Mouse (Mus musculus) heart, adult 2 months (tissue): ENCODE measurements at regions not wholly inside any gene's neighbourhood (a gene's known extent, or its start where the extent isn't known, plus 50 kb on each side); places are given as distances from the start of the nearest gene placed in this dataset.
"Not testable (repeated sequence)": the region's sequence is repeated elsewhere in the genome, so short reads cannot be mapped to it uniquely, and the experiment has no call there.

Source experiments
- DNase-seq, 2 experiments: peaks; one replicate each; pipeline ENCODE4 v3.0.0; 2021
- H3K27ac ChIP-seq: fragments of 200-600 bp; 2 replicates; pipeline ENCODE4 v1.8.1; 2022
- H3K27me3 ChIP-seq: fragments of 200-500 bp; 2 replicates; pipeline ENCODE4 v1.6.1; 2012; ENCODE audit warnings: mild to moderate bottlenecking, low read length, inconsistent platforms, mixed read lengths; ENCODE audit not compliant: control insufficient read depth, insufficient read depth
- H3K36me3 ChIP-seq: fragments of 200-500 bp; 2 replicates; pipeline ENCODE4 v1.6.1; 2012; ENCODE audit warnings: low read length, inconsistent platforms; ENCODE audit not compliant: control insufficient read depth, insufficient read depth
- H3K4me1 ChIP-seq: fragments of 200-500 bp; 2 replicates; pipeline ENCODE4 v1.6.1; 2011; ENCODE audit warnings: low read length; ENCODE audit not compliant: control insufficient read depth, insufficient read depth
- H3K4me3 ChIP-seq: fragments of 200-600 bp; 2 replicates; pipeline ENCODE4 v1.8.1; 2022
- H3K79me2 ChIP-seq: fragments of 200-500 bp; replicated peaks from 2 replicates; pipeline ENCODE4 v1.6.1; 2012; ENCODE audit warnings: mild to moderate bottlenecking, inconsistent platforms, low read length, moderate library complexity, mixed read lengths; ENCODE audit not compliant: control insufficient read depth, insufficient read depth
- H3K9ac ChIP-seq: fragments of 200-500 bp; 2 replicates; pipeline ENCODE4 v1.6.1; 2012; ENCODE audit warnings: low read depth, mild to moderate bottlenecking, control low read depth, inconsistent platforms, low read length, mixed read lengths
- CTCF ChIP-seq: fragments of 200-600 bp; IDR thresholded peaks from 2 replicates; pipeline ENCODE4 v1.8.1; 2022; ENCODE audit warnings: antibody characterized with exemption, mild to moderate bottlenecking, moderate library complexity
- EP300 ChIP-seq: fragments of 200-500 bp; IDR thresholded peaks from 2 replicates; pipeline ENCODE4 v1.6.1; 2011; ENCODE audit warnings: low read depth, low read length, control low read depth; ENCODE audit not compliant: insufficient read depth
- POLR2A ChIP-seq: fragments of 200-500 bp; IDR thresholded peaks from 2 replicates; pipeline ENCODE4 v1.6.1; 2011; ENCODE audit warnings: mild to moderate bottlenecking, low read depth, low read length, control low read depth; ENCODE audit not compliant: insufficient read depth
- WGBS: fragments of 180-500 bp; shearing (Covaris S2); methylation state at CpG from one replicate; pipeline ENCODE4 v1.1.7; 2018; 5-methylcytosine and 5-hydroxymethylcytosine counted together
- intact Hi-C: fragments of 180-260 bp; cut with DNase I; formaldehyde crosslinking; loops from one replicate; pipeline ENCODE4 v1.15.1; 2025

DNA sequence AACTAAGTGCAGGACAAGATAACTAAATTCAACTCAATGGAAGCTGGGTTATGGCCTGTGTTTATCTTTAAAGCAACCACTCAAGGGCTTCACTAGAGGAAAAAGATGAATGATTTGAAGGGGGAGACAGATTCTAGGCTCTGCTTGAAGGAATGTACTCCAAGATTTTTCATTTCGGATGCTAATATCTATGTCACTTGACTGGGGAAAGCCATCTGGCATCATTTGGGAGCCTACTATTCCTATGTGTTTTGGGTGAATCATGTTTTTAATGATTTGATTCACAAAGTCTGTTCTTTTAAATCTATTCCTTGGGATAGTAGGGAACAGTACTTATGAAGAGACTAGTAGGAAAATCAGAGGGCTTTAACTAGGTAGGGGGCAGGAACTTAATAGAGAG, 766.2 kb upstream of the Grm7 start:
- DNase-seq, result no peak
- TF ChIP-seq EP300 (no peak), POLR2A (no peak), CTCF (no peak)
- no peaks in the 10 kb centered on the region for H3K79me2 ChIP-seq
- no peaks in the 10 kb centered on the region for H3K36me3 ChIP-seq
- no peak overlapping the region for H3K27ac ChIP-seq
- H3K9ac ChIP-seq, result no peak overlapping the region
- 83% methylated on average over 1 of the region's 1 CpGs for WGBS
- H3K27me3 ChIP-seq, result no peaks in the 10 kb centered on the region
- H3K4me3 ChIP-seq, result no peak overlapping the region
- H3K4me1 ChIP-seq, result no peaks in the 10 kb centered on the region
- intact Hi-C loops, result no loop called here

DNA sequence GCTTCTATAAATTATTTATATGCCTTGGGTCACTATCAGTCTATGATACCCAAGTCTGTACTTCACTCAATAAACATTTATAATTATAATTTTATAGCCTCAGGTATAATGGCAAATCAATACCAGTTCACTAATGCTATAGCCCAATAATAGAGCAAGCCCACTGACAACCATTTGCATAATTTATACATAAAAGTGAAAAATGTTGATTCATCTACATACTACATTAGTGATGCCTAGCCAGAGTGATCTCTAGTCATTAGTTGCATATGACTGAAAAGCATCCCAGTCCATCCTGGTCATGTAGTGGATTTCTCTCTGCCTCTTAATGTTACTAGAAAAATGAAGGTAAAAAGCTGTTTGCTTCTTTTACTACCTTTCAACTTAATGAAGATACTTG, 721.6 kb upstream of the Grm7 start:
- no peak for DNase-seq
- Histone ChIP-seq H3K27ac (no peak overlapping the region), H3K27me3 (no peaks in the 10 kb centered on the region), H3K36me3 (no peaks in the 10 kb centered on the region), H3K9ac (no peak overlapping the region), H3K4me1 (no peaks in the 10 kb centered on the region), H3K4me3 (no peak overlapping the region), H3K79me2 (no peaks in the 10 kb centered on the region)
- TF ChIP-seq CTCF (no peak), EP300 (no peak), POLR2A (no peak)
- intact Hi-C loops, result no loop called here

DNA sequence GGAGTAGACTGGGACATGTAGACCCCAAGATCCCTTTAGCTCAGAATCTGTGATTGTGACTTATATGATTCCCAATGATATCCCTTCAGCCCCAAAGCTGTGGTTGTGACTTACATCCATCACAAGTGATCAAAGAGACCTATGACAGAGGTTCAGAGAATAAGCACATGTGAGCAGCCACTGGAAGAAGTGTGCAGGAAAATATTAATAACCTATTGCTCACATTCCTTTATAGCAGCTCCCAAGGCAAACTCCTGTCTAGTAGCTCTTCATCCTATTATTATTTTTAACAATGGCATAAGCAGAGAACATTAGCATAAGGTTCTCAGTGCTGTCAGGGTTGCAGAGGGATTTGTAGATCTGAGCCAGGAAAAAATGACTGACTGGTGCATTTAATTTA, 696.9 kb upstream of the Grm7 start:
- Histone ChIP-seq H3K4me3 (no peak overlapping the region), H3K79me2 (no peaks in the 10 kb centered on the region), H3K36me3 (no peaks in the 10 kb centered on the region), H3K27me3 (no peaks in the 10 kb centered on the region), H3K9ac (no peak overlapping the region), H3K27ac (no peak overlapping the region), H3K4me1 (no peaks in the 10 kb centered on the region)
- intact Hi-C loops, result no loop called here
- TF ChIP-seq CTCF, result no peak
- TF ChIP-seq EP300, result no peak
- no peak for TF ChIP-seq POLR2A
- no peak for DNase-seq

DNA sequence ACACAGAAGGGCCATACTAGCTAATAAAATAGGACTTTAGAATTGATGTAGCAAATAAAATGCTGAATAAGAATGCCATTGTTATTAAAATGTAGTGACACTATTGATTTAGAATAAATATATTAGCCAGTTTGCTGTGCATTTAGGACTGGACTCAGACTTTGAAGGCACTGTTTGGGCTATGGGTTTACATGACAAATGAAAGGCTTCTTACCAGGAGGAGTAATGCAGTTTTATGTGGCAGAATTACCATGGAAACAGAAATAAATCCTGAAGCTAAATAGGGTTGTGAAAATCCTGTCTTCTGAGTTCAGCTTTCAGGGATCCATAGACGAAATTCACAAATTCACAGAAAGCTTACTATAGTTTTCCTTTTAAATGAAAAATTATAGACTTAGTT, 696.5 kb upstream of the Grm7 start:
- Histone ChIP-seq H3K4me3 (no peak overlapping the region), H3K36me3 (no peaks in the 10 kb centered on the region), H3K4me1 (no peaks in the 10 kb centered on the region), H3K9ac (no peak overlapping the region), H3K27ac (no peak overlapping the region), H3K79me2 (no peaks in the 10 kb centered on the region), H3K27me3 (no peaks in the 10 kb centered on the region)
- intact Hi-C loops, result no loop called here
- DNase-seq, result no peak
- TF ChIP-seq CTCF (no peak), POLR2A (no peak), EP300 (no peak)
- 55% methylated on average over 1 of the region's 1 CpGs for WGBS

DNA sequence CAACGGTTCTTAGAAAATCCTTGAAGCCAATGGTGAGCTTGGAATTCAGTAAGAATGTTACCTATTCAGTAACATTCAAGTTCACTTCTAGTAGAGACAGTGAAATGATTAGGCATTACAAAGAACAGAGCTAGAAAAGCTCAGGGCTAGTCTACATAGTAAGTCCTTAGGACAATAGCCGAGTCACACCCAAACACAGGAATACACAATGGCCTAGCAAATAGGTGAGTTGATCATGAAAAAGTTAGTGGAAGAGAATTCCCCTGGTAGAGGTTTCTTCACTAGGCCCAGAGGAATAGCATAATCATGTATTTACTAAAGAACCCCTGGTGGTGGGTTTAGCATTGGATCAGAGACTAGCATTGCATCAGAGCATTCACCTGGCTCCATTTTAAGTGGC, 687.5 kb upstream of the Grm7 start:
- H3K79me2 ChIP-seq, intact Hi-C loops, H3K9ac ChIP-seq, DNase-seq, H3K27me3 ChIP-seq, H3K4me3 ChIP-seq, H3K36me3 ChIP-seq, H3K4me1 ChIP-seq, H3K27ac ChIP-seq: not testable (repeated sequence)
- 74% methylated on average over 2 of the region's 2 CpGs for WGBS
